Mouse (Mus musculus): ENCODE data around the gene Acsl5.

GRCm38 (mm10) chr19:55331776-55332175 is 80.0 kb downstream of the Acsl5 start:
- no peak for TF ChIP-seq CTCF (IDR thresholded peaks at IDR 0.05; ENCODE audit: insufficient read depth, low read depth, low read length)
- TF ChIP-seq POLR2A (IDR thresholded peaks at IDR 0.05; ENCODE audit: insufficient read depth, low read depth, low read length): no peak
